Mouse (Mus musculus) R1 (cell line): Measurements from ENCODE around the gene Per1.
A peak's percentile ranks its signal among the peaks of the same experiment; 100 is the strongest.

Experiments
- DNase-seq: peaks from one replicate; pipeline ENCODE4 v3.0.0-alpha.2; 2018; ENCODE audit warnings: low read depth, low spot score

Per1 gene

DNA sequence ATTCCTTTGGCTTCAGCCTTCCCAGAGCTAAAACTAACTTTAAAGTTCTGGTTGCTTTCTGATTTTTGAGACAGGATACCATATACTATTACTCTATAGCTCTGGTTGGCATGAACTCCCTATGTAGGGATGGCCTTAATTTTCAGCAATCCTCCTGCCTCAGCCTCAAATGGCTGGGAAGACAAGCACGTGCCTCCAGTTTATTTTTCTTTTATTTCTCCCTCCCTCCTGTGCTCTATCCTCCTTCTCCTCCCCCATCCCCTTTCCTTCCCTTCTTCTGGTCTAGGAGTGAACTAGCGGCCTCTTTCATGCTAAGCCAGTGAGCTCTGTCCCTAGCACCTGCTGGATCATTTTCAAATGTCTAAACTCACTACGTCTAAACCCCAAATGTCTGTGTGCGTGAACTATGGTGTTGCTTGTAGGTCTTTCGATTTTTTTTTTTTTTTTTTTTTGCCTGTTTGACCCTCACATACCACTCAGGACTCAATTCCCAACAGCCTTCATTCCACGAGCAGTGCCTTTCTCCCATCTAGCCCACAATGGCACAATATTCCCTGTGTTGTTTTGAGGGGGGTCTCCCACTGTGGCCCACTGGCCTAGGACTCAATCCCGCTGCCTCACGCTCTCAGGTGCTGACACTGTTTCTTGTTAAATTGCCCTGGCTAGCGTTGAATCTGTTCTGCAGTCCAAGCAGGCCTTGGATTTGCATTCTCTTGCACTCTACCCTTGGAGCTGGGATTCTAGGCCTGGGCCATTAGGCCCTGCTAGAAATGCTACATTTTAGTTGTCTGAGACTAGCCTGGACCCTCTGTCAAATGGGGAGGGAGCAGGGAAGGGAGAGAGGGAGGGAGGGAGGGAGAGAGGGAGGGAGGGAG, 30.5 kb upstream of the Per1 start:
- DNase-seq = no peak

DNA sequence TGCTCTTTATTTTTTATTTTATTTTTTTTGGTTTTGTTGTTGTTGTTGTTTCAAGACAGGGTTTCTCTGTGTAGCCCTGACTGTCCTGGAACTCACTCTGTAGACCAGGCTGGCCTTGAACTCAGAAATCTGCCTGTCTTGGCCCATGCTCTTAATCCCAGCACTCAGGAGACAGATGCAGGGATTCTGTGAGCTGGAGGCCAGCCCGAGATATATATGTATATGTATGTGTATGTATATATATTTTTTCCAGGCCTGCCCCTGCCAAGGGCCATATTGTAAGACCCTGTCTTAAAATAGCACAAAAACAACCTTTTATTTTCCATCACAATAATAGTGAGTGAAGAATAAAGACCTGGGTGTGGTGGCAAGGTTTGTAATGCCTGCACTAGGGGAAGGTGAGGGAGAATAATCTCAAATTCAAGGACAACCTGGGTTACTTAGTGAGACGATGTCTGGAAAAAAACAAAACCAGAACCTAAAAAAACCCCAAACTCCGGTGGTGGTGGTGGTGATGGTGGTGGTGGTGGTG, 29.6 kb upstream of the Per1 start:
- DNase-seq = no peak

DNA sequence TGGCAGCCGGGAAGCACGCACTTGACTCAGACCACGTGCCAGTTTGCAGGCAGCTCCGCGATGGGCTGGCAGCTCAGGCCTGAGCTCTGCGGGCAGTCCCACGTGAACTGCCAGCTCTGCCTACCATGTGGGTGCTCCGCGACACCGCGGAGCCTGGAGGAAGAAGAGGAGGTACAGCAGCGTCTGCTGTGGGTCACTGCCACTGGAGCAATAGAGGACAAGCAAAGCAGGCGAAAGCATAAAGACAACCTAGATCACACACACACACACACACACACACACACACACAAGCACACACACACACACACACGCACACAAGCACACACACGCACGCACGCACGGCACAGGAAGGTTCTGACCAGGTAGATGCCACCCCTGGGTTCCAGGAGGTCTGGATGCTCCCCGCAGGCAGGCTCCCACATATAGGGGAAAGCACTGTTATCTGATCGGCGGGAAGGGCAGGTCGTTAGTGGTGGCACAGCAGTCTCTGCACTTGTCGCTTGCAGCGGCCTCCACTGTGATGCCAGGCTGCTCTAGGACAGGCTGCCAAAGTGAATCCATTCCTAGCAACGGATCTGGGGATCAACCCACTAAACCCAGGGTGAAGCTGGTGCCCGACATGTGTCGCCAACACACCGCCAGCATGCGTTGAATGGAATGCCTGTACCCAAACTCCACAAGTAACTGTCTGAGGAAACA, 28.7 kb upstream of the Per1 start:
- DNase-seq = peak; percentile 57

DNA sequence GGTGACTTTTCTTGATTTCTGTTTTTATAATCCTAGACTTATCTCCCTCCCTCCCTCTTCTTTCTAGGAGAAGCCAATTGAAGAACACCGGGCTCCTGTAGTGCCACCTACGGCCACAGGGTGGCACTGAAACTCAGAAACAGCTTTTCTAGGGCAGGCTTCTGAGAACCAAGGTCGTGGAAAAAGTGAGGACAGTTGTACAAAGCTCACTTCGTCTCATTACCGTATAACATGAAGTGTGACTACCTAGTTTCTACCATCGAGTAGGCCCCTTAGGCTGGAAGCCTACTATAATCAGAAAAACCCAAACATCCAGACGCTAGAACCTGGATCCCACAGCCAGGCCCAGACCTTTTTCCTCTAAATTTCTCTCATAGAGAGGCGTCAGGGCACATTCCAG, 28.1 kb upstream of the Per1 start:
- DNase-seq = peak; percentile 91

DNA sequence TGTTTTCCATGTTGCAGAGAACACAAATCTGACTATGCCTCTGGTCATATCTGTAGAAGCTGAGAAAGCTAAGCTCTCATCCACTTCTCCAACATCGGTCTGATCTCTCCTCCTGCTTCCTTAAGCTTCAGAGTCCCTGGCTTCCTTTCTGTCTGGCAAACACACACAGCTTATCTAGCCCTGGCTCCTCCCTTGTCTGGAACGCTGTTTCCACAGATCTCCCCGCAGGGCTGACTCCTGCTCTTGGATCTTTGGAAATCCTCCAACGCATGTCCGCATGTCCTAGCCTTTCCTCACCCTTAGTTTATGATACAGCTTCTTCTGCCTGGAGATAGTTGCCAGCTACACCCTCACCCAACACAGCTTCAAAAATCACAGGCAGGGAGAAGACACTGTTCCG, 27.4 kb upstream of the Per1 start:
- no peak for DNase-seq

DNA sequence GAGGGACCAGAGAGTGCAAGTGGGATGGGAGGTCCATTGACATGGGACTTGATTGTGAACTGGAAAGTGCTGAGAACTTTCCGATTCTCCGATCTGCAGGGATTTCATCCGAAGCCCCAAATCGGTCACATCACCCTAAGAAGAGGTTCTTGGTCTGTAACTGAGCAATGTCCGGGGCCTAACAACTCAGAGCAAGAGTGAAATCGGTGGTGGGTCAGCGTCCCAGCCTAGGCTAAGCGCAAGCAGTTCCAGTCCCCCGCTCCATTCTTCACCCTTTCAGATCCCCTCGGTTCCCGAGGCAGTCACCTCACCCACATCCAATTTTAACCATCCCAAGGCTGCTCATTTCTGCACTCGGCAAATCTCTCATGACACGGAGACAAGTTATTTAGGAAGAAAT, 24.9 kb upstream of the Per1 start:
- no peak for DNase-seq

DNA sequence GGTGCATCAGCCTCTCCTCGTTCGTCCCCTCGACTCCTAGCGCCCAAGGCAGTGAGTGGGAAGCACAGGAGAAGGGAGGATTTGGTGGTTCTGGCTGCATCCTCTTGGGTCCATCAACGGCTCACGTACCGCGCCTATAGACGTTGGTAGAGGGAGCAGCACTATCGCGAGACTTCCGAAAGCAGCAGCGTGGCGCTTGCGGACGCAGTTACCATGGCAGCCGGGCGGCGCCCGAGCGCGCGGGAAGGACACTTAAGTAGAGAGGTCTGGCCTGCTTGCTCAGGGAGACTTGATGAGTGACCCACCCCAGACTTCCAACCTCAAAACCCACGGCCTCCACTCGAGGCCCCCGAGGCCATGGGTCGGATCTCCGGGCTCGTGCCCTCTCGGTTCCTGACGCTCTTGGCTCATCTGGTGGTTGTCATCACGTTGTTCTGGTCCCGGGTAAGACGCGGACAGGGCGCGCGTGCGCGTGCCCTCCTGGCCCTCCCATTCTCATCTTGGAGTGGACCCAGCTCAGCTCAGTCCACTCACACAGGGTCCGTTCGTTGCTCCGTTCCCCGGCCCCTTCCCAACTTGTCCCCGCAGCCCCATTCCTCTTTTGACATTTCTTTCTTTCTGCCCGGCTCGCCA, 24.3 kb upstream of the Per1 start, which contains the start of gene Tmem107:
TSS of gene Tmem107 (plus strand) at position 217 of the 633 bp plus-strand sequence.
- DNase-seq = peak; percentile 96

DNA sequence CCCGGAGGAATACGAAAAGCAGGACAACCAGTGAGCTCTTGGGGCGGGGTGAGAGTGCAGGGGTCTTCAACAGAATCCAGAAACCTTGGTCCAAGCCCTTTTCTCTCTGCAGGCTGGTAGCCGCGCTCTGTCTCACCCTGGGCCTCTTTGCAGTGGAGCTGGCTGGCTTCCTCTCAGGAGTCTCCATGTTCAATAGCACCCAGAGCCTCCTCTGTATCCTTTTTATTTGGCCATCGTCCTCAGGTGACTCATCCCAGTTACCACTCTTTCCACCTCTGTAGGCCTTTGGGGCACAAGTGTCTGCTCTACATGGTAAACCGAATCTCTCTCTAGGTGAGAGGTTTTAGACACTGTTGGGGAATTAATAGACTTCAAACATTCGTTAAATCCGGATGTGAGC, 23.8 kb upstream of the Per1 start:
- no peak for DNase-seq

DNA sequence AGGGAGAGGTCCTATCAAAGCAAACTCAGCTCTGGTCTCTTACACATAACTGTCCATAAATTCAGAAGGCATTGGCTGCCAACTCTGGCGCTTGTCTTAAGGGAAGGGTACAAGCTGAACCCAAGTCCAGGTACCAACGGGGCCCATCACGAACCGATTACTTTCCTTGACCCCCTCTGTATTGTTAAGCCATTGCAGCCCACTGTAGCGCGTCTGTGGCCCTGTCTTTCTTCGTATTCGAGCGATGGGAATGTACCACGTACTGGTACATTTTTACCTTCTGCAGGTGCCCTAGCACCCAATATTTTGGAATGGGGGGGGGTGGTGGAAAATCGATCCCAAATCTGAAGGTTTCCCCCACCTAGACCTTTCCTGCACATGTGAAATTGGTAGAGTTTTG, 22.8 kb upstream of the Per1 start:
- DNase-seq = no peak

DNA sequence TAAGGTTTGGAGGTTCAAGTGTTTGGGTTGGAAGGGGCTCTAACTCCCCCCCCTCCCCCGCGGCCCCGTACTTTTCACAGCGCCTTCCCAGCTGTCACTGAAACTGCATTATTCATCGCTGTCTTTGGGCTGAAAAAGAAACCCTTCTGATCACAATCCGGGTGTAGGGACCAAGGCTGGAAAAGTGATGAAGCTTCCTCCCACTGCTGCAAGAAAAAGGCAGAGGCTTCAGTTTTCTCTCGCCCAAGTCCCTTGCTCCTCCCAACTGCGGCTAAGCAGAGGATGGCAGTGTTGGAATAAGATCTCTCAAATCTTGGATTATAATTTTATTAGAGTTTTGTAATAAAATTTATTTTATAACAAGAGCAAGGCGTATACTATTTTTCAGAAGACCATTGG, 22.4 kb upstream of the Per1 start:
- DNase-seq = no peak

DNA sequence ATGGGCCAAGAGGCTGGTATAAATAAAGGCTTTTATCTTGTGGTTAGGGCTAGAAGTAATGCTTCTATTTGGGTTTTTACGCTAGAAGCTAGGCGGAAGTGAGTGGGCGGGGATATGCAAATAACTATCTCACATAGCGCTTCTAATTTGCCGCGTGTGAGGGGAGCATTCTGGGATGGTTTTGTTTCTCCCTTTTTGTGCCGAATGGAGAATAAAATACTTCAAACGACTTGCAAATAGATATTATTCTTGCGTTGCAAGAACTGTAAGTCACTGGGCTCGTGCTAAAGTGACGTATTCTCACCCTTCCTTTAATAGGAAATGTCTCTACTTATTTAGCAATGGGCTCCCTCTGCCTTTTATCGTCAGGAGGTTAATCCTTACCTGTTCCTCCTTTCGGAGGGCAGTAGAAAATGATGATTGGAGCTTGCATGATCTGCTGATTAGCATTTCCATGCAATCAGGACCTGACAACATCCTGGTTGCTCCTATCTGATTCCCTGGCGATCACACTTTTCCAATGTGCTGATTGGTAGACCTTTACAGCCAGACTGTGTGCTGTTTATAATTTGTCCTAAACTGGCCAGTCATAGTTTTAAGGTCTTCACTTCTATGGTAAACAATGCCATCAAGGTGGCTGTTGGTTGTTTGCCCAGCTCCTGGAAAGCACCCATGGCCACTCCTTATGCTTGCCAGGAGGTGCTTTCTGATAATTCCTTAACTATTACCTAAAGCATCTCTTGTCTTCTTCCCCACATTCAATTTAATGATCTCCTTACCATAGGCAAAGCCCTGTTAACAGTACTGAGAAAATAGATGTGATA, 21.7 kb upstream of the Per1 start:
- peak; percentile 99 for DNase-seq

DNA sequence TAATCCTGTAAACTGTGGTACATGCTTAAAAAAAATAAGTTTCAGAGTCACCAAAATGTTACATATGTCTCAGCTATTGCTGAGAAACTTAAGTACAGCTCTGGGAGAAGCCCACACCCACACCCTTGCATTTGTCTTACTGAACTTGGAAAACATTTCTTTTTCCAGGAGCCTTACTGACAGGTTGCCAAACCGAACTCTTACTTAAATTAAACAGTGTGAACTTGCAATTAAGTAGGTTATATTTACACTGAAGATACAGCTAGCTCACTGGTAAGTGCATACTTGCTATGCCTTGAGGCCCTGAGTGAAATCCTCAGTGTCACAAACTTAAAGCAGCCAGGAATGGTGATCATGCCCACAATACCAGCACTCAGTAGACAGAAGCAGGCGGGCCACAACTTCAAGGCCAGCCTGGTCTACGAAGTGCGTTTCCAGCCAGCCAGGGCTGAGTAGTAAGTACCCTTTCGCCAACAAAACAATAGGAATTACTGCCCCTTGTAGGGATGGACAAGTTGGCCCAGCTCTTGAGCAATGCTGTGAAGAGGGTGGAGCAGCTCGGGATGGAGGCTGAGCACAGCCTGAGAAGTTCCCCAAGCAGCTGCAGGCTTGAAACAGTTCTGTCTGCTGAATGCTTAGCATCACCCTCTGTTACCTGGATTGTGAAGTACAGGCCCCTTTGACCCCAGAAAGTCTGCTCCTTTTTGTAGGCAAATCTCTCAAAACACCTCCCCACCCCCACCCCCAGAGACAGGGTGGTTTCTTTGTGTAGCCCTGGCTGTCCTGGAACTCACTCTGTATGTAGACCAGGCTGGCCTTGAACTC, 20.9 kb upstream of the Per1 start:
- DNase-seq = no peak

DNA sequence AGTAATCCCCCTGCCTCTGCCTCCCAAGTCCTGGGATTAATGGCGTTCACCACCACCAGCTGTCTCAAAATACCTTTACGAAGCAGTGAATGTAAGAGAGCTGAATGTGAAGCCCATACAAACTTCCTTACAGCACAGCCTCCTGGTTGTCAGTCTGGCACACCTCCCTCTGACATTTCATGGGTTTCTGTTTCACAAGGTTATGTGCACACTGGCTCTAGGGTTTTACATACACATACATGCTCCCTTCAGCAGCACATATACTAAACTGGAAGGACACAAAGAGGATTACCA, 20.3 kb upstream of the Per1 start:
- DNase-seq = no peak

DNA sequence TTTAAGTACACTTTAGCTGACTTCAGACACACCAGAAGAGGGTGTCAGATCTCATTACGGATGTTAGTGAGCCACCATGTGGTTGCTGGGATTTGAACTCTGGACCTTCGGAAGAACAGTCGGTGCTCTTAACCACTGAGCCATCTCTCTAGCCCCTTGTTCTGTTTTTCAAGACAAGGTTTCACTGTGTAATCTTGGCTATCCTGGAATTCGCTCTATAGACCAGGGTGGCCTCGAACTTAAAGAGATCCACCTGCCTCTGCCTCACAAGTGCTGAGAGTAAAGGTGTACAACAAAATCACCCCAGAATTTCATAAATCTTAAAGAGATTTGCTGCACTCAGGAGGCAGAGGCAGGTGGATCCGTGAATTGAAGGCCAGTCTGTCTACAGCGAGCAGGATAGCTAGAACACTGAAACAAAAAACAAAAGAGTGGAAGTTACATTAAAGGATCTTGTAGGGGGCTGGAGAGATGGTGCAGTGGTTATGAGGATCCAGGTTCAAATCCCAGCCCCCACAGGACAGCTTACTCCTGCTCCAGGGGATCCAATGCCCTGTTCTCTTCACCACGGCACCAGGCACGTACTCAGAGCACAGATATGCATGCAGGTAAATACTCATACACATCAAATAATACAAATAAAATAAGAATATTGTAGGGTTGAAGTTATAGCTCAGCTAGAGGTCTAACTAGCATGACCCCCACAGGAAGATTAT, 19.1 kb upstream of the Per1 start:
- DNase-seq = peak; percentile 89

DNA sequence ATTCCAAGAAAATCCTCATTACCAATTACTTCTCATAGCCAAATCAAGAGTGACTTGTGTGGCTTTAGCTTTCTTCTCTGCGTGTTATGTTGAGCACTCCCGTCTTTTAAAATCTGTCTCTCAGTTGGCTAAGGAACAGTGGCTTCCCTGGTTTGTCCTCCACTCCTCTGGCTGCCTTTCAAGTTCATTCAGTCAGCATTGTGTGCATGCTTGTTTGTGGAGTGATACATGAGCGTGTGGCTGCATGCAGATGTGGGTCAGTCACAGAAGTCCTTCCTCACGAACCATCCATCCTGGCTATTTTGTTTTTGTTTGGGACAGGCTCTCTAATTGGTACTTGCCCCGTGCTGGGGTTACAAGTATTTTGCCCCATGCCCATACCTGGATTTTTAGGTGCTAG, 18.4 kb upstream of the Per1 start:
- DNase-seq = no peak

DNA sequence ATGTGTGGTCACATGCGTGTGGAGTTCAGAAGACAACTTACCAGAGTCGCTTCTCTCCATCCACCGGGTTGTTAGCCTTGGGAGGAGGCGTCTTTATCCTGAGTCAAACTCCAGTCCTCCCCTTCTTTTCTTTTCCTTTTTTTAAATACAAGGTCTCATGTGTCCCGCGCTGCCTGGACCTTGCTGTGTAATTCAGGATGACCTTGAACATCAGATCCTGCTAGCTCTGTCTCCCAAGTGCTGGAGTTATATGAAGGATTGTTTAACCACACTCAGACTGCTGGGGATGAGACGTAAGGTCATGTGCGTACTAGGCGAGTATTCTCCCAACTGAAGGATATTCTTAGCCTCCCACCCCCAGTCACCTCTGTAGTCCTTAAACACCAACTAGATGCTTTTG, 17.7 kb upstream of the Per1 start:
- DNase-seq = no peak

DNA sequence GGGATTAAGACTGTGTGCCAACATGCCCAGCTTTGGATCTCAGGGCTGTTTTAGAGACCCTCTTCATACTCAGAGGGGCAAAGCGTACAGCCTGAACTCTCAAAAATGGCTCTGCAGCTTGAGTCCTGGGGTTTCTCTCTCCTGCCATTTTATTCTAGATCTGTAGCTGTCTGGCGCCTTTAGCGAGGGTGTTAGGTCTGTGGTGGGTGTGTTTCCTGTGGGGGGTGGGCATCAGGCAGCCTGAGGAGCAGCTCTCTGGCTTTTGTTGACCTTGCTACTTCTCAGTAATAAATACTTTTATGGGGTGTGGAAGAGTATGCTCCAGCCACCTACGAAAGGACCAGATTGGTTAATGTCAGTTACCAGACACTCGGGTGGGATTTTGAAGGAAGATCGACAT, 17.0 kb upstream of the Per1 start:
- no peak for DNase-seq

DNA sequence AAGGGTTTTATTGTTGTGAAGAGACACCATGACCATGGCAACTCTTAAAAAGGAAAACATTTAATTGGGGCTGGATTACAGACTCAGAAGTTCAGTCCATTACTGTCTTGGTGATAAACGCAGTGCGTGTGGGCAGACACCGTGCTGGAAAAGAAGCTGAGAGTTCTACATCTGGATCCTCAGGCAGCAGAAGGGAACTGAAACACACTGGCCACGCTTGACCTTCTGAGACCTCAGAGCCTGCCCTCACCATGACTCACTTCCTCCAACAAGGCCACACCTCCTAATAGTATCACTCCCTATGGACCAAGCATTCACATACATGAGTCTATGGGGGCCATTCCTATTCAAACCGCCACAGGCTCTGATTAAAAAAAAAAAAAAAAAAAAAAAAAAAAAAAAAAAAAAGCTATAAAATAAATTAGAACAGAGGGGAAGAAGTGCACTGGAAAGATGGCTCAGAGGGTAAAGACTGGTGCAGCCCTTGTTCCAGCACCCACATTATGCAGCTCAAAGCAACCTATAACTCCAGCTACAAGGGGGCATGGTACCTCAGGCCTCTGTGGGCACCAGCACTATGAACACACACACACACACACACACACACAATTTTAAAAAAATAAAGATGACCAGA, 16.1 kb upstream of the Per1 start:
- DNase-seq = no peak

DNA sequence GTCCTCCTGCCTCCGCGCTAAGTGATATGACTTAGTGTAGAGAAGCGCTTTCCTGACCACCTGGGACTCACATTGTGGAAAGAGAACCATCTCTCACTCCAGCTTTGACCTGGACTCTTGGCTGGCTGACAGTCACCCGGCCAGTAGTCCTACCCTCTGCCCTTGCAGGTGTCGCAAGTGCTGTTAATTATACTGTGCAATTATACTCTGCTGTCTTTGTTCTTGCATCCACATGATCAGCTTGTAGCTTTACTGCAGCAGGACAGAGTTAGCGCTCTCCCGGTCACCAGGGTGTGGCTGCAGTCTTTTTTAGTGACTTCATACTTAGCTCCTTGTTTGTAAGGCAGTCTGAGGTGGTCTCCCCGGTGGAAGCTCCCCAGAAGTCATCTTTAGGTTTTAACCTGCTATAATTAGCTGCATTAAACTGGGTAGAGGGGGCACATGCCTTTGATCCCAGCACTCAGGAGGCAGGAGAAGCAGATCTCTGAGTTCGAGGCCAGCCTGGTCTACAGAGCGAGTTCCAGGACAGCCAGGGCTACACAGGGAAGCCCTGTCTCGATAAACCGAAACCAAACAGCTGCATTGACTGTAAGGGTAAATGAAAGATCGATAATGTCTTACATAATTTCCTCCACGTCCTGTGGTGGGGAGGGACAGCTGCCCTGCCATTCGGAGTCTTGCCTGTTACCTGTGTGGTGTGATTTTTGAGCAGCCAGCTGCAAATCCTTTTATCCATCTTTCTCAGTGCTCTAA, 14.7 kb upstream of the Per1 start:
- DNase-seq = no peak
